Mouse (Mus musculus) heart, embryonic 16.5 days (tissue): ENCODE measurements at regions not wholly inside any gene's neighbourhood (a gene's known extent, or its start where the extent isn't known, plus 50 kb on each side); places are given as distances from the start of the nearest gene placed in this dataset.

Experiments used
- ATAC-seq: fragments of 200-750 bp; cut with Nextera tagmentation; replicated peaks from 2 replicates; pipeline ENCODE4 v1.8.0; 2017; ENCODE audit warnings: moderate number of reproducible peaks; ENCODE audit not compliant: insufficient read depth, low FRiP score; ENCODE audit errors: extremely low read depth
- H3K27ac ChIP-seq: fragments of 300-500 bp; sonication (generic); 2 replicates; pipeline ENCODE4 v1.5.1; 2014; ENCODE audit warnings: mild to moderate bottlenecking, low read length, control low read depth, moderate library complexity
- H3K27me3 ChIP-seq: fragments of 300-500 bp; sonication (generic); 2 replicates; pipeline ENCODE4 v1.6.1; 2014; ENCODE audit warnings: low read length, mixed read lengths; ENCODE audit not compliant: control insufficient read depth, insufficient read depth
- H3K36me3 ChIP-seq: fragments of 300-500 bp; sonication (generic); 2 replicates; pipeline ENCODE4 v1.6.1; 2014; ENCODE audit not compliant: control insufficient read depth, insufficient read depth
- H3K4me1 ChIP-seq: fragments of 300-500 bp; sonication (generic); 2 replicates; pipeline ENCODE4 v1.6.1; 2014; ENCODE audit warnings: low read length, mixed read lengths; ENCODE audit not compliant: control insufficient read depth, insufficient read depth
- H3K4me2 ChIP-seq: fragments of 300-500 bp; sonication (generic); 2 replicates; pipeline ENCODE4 v1.6.1; 2014; ENCODE audit warnings: low read depth, mild to moderate bottlenecking, control low read depth, low read length
- H3K4me3 ChIP-seq: fragments of 300-500 bp; sonication (generic); 2 replicates; pipeline ENCODE4 v1.5.1; 2014; ENCODE audit warnings: mild to moderate bottlenecking, control low read depth, low read length
- H3K9ac ChIP-seq: fragments of 300-500 bp; sonication (generic); 2 replicates; pipeline ENCODE4 v1.6.1; 2014; ENCODE audit warnings: low read length, control low read depth
- H3K9me3 ChIP-seq: fragments of 300-500 bp; sonication (generic); replicated peaks from 2 replicates; pipeline ENCODE4 v1.6.1; 2016; ENCODE audit warnings: low read length; ENCODE audit not compliant: control insufficient read depth
- WGBS: fragments of 180-500 bp; shearing (Covaris S2); extraction: QIAGEN DNeasy Blood & Tissue Kit; methylation state at CpG from one replicate; pipeline ENCODE4 v1.1.7; 2014; 5-methylcytosine and 5-hydroxymethylcytosine counted together

GRCm38 (mm10) chr13:34468132-34468748 is 123.3 kb upstream of the Slc22a23 start:
- no peak for ATAC-seq
- H3K27me3 ChIP-seq: no peaks in the 10 kb centered on the region
- H3K27ac ChIP-seq: no peak overlapping the region
- peaks cover 5% of the 10 kb centered on the region for H3K4me1 ChIP-seq
- WGBS: 48% methylated on average over 3 of the region's 3 CpGs
- H3K4me3 ChIP-seq: no peak overlapping the region
- H3K9me3 ChIP-seq: no peaks in the 10 kb centered on the region
- H3K9ac ChIP-seq: no peak overlapping the region
- no peak overlapping the region for H3K4me2 ChIP-seq
- H3K36me3 ChIP-seq: no peaks in the 10 kb centered on the region

GRCm38 (mm10) chr13:34465862-34466430 is 121.0 kb upstream of the Slc22a23 start:
- no peak overlapping the region for H3K4me2 ChIP-seq
- no peaks in the 10 kb centered on the region for H3K36me3 ChIP-seq
- no peak overlapping the region for H3K27ac ChIP-seq
- no peak for ATAC-seq
- H3K4me1 ChIP-seq: peaks cover 17% of the 10 kb centered on the region
- no peak overlapping the region for H3K4me3 ChIP-seq
- H3K9ac ChIP-seq: no peak overlapping the region
- no peaks in the 10 kb centered on the region for H3K27me3 ChIP-seq
- no peaks in the 10 kb centered on the region for H3K9me3 ChIP-seq

- Histone ChIP-seq H3K4me3 (no peak overlapping the region), H3K36me3 (no peaks in the 10 kb centered on the region), H3K4me1 (peaks cover 17% of the 10 kb centered on the region), H3K9me3 (no peaks in the 10 kb centered on the region), H3K4me2 (no peak overlapping the region), H3K27ac (no peak overlapping the region), H3K9ac (no peak overlapping the region), H3K27me3 (no peaks in the 10 kb centered on the region)
- WGBS: 68% methylated on average over 5 of the region's 5 CpGs
- ATAC-seq: no peak
These were observed 120.5 kb upstream of the Slc22a23 start for GRCm38 (mm10) chr13:34465456-34465855.

GRCm38 (mm10) chr13:34464221-34464620 is 119.2 kb upstream of the Slc22a23 start:
- 90% methylated on average over 4 of the region's 4 CpGs for WGBS
- Histone ChIP-seq H3K4me1 (peaks cover 17% of the 10 kb centered on the region), H3K9ac (no peak overlapping the region), H3K36me3 (no peaks in the 10 kb centered on the region), H3K4me3 (no peak overlapping the region), H3K9me3 (no peaks in the 10 kb centered on the region), H3K27me3 (no peaks in the 10 kb centered on the region), H3K4me2 (no peak overlapping the region), H3K27ac (no peak overlapping the region)
- no peak for ATAC-seq

GRCm38 (mm10) chr13:34462808-34463511 is 118.0 kb upstream of the Slc22a23 start:
- 5% methylated on average over 2 of the region's 2 CpGs for WGBS
- no peaks in the 10 kb centered on the region for H3K9me3 ChIP-seq
- peak overlapping the region; percentile 60 for H3K27ac ChIP-seq
- H3K27me3 ChIP-seq: no peaks in the 10 kb centered on the region
- H3K36me3 ChIP-seq: no peaks in the 10 kb centered on the region
- no peak overlapping the region for H3K9ac ChIP-seq
- no peak overlapping the region for H3K4me3 ChIP-seq
- H3K4me2 ChIP-seq: no peak overlapping the region
- peaks cover 17% of the 10 kb centered on the region for H3K4me1 ChIP-seq
- peak; percentile 55; the same call in 1 of the 2 replicates for ATAC-seq

- Histone ChIP-seq H3K9me3 (no peaks in the 10 kb centered on the region), H3K4me3 (no peak overlapping the region), H3K36me3 (no peaks in the 10 kb centered on the region), H3K27ac (no peak overlapping the region), H3K27me3 (no peaks in the 10 kb centered on the region), H3K4me1 (peaks cover 17% of the 10 kb centered on the region), H3K4me2 (no peak overlapping the region), H3K9ac (no peak overlapping the region)
- ATAC-seq: no peak
- WGBS: 53% methylated on average over 6 of the region's 6 CpGs
These were observed 117.3 kb upstream of the Slc22a23 start for GRCm38 (mm10) chr13:34462206-34462807.

- Histone ChIP-seq H3K27ac (no peak overlapping the region), H3K9me3 (no peaks in the 10 kb centered on the region), H3K36me3 (no peaks in the 10 kb centered on the region), H3K9ac (no peak overlapping the region), H3K4me2 (no peak overlapping the region), H3K27me3 (no peaks in the 10 kb centered on the region), H3K4me3 (no peak overlapping the region), H3K4me1 (peaks cover 17% of the 10 kb centered on the region)
- 34% methylated on average over 4 of the region's 4 CpGs for WGBS
- ATAC-seq: no peak
These were observed 116.0 kb upstream of the Slc22a23 start for GRCm38 (mm10) chr13:34460969-34461368.

- no peaks in the 10 kb centered on the region for H3K4me1 ChIP-seq
- H3K27me3 ChIP-seq: no peaks in the 10 kb centered on the region
- 38% methylated on average over 3 of the region's 3 CpGs for WGBS
- H3K9ac ChIP-seq: no peak overlapping the region
- H3K4me3 ChIP-seq: no peak overlapping the region
- H3K9me3 ChIP-seq: no peaks in the 10 kb centered on the region
- H3K36me3 ChIP-seq: no peaks in the 10 kb centered on the region
- H3K4me2 ChIP-seq: no peak overlapping the region
- ATAC-seq: peak; percentile 37; the same call in 1 of the 2 replicates
- no peak overlapping the region for H3K27ac ChIP-seq
These were observed 111.1 kb upstream of the Slc22a23 start for GRCm38 (mm10) chr13:34456051-34456450.

- no peak overlapping the region for H3K27ac ChIP-seq
- no peak overlapping the region for H3K4me2 ChIP-seq
- no peaks in the 10 kb centered on the region for H3K36me3 ChIP-seq
- no peaks in the 10 kb centered on the region for H3K4me1 ChIP-seq
- no peaks in the 10 kb centered on the region for H3K27me3 ChIP-seq
- no peak overlapping the region for H3K4me3 ChIP-seq
- H3K9ac ChIP-seq: no peak overlapping the region
- no peak for ATAC-seq
- no peaks in the 10 kb centered on the region for H3K9me3 ChIP-seq
These were observed 101.8 kb upstream of the Slc22a23 start for GRCm38 (mm10) chr13:34446806-34447205.
